Mouse (Mus musculus): ENCODE data around the gene Cryba4. TPM values are rescaled to one million over a fixed set of nuclear protein-coding genes. Genes with fewer than 3 reads are reported as not detected.

Gene Cryba4
- total RNA-seq, 1 experiment from 2014 or later = not detected

DNA sequence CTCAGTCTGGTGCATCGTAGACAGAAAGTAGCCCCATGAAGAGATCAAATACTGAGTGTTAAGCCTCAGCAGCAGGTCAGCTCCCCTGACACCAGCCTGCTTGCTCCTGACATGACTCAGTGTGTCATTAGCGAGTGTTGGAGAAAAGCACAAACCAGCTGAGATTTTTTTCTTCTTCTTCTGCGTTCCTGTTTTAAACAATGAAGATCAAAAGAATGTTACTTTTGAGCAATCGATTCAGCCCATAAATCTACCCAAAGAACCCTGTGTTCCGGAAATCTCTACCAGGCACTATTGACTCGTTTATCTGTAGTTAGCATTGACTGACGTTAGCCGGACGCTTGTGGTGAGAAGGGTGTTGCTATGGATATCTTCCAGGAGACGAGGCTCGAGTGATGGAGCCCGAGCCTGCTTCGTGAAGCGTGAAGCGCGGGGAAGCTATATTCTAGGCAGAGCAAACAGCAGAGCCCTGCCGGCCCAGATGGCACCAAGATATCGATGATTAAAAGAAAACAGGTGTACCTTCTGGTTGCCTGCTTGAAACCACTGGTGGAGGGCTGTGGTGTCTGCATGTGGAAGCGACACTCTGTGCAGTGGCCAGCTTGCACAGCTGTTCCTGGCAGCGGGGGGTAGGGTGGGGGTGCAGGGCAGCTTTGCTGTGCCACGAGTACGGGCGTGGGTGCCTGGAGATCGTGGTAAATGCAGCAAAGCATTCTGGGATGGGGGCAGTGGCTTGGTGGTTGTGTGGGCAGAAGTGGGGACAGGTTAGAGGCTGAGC lies 18.6 kb upstream of the Cryba4 start:
- peak; percentile 27 for ATAC-seq (replicated peaks; ENCODE audit: low read depth, poor library complexity, severe bottlenecking)

DNA sequence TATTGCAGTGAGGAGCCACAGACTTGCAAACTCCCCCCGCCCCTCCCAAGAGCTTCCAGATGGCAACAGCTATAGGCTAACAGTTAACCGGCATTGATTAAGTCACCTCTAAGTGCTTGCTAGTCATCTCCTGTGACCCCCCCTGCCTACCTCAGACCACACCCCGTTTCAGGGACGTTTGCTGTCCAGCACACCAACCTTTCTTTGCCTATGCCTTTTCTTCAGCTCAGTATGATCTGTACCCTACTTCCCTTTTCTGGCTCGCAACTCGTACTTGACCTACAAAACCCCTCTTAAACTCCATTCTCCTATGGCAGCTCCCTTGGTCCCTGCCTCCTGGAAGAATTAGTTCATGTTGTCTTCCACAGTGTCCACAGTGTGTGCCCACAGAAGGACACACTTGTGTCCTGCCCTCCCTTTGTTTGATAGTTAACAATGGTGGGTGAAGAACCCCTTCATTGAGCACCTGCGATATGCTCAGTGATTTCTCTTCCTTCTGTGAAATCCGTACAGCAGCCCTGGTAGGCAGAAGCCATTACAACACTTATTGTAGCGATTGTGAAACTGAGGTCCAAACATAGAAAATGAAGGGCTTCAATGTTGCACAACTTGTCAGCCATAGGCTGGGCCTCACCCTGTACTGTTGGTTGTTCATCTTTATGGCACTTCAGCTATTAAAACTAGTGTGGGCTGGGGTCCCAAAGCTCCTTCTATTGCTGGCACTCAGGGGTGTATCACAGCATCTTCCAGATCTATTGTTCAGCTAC lies 13.9 kb upstream of the Cryba4 start:
- peak; percentile 48 for ATAC-seq (replicated peaks; ENCODE audit: low read depth, poor library complexity, severe bottlenecking)

DNA sequence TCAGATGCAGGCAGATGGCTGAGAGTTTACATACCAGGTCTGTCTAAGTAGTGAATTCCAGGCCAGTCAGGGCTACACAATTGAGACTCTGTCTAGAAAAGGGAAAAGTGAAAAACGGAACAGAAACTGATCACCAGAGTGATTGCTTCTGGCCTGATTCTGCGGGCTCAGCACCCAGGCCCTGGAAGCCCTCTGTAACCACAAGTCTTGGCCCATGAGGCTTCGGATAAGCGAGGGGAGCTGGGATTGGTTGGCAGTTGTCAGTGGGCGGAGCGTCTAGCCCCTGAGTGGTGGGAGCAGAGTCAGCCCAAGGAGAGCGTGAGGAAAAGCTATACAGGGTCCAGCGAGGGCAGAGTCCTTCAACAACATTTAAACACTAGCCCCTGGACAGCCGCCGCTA lies 13.2 kb upstream of the Cryba4 start:
- peak; percentile 88 for ATAC-seq (replicated peaks; ENCODE audit: low read depth, poor library complexity, severe bottlenecking)

DNA sequence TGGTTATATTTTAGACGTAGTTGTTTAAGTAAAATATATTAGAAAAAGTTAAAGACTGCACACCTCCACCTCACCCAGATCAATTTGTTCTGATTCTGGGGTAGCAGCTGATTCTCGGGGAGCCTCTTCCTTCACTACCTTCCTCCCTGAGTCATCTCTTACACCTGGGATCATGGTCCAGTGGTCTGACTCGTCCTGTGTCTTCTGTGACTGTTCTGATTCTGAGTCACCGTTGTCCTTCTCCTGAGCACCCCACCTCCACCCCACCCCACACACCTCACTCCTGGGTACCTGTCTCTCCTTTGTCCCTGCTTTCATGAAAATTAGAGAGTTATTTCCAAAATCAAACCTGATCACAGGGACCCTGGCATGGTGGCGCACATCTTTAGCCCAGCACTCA lies 12.8 kb upstream of the Cryba4 start:
- ATAC-seq (replicated peaks; ENCODE audit: low read depth, poor library complexity, severe bottlenecking) = no peak

DNA sequence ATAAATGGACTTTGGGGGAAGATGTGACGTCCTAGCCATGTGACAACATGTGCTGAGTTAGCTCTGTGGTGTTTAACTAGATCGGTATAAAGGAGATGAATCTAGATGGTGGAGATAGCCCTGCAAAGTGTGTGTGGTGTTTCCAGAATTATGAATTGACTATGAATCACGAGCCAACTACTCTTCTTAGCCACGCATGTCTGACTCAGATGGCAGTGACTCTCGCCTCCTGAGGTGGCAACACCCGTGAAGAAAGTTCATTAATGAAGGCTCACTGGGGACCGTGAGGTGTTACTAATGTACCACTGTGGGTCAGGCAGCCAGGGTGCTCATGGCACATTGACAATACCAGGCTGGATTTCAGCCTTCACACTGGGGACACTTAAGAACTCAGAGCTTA lies 11.8 kb upstream of the Cryba4 start:
- ATAC-seq (replicated peaks; ENCODE audit: low read depth, poor library complexity, severe bottlenecking) = no peak

DNA sequence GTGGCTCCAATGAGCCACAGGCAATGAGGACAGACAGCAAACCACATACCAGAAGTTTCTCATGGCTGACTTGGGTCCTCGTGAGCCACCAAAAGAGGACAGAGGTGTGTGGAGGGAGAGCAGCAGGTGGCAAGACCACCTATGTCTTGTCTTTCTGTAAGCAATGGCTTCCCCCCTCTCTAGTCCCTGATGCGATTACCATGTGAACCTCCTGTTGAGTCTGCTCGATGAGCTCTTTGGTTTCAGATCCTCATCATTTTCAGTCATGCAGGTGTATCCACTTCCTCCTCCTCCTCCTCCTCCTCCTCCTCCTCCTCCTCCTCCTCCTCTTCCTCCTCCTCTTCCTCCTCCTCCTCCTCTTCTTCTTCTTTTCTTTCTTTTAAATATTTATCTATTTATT lies 8.5 kb upstream of the Cryba4 start:
- no peak for ATAC-seq (replicated peaks; ENCODE audit: low read depth, poor library complexity, severe bottlenecking)

DNA sequence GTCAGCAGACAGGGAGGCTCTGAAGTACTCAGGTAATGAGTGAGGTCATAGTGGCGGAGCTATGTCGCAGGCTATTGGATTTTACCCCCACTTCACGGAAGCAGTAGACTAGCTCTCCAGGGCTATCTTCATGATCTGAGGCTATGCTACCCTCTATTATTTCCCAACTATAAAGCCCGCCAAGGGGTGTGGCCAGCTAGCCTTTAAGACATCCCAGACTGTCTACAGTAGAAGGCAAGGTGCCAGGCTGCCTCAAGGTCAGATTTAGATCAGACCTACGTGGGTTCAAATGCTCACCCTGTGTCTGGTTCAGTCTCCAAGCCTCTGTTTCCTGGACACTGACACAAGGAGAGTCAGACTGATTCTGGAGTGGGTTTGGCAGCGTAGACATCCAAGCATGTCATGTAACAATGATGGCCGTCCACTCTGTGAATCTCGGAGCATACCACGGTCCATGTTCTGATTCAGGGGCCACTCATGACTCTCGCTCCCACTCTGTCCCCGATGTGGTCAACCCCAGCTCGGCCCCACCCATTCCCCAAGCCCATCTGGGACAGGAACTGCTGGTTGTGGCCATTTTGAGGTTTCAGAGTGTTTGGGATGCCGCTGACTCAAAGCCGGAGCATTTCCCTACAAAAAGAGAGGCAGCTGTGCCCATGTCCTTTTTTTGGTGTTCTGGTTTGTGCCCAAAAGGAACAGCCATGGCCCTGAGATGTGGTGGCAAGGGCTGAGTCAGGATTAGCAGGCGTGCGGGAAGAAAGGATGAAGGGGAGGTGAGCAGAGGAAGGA lies 7.7 kb upstream of the Cryba4 start:
- ATAC-seq (replicated peaks; ENCODE audit: low read depth, poor library complexity, severe bottlenecking) = peak; percentile 42

DNA sequence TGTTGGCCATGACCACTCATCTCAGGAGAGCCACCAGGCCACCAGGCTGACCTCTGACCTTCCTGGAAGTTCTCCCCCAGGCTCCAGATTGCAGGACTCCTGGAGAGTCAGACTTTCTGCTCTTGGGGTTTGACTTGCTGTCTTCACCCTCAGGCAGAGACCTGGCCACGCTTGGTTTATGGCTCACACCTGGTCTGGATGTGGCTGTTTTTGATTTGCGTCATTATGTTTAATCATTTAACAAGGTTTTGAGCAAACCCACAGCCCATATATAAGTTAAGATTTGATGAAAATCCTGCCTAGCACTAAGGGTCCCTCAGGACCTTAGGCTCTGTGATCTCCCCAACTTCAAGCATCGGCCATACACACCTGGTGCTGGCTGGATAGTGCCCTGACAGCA lies 5.6 kb upstream of the Cryba4 start:
- no peak for ATAC-seq (replicated peaks; ENCODE audit: low read depth, poor library complexity, severe bottlenecking)

DNA sequence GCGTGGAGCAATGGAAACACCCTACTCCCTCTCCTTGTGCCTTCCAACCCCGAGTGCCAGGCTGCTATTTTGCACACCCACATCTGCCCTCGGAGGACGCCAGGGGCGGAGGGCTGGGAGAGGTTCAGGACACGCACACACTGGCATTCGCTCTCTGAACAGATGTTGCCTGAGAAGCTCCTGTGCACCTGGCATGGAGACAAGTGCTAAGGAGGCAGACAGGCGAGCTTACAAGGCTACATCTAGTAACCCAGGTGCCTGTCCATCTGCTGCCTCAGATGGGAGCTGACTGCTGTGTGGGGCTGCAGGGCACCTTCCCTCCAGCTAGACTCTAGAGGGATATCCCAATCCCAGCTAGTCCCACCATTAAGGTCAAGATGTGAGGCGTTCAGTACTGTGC lies 4.1 kb upstream of the Cryba4 start:
- no peak for ATAC-seq (replicated peaks; ENCODE audit: low read depth, poor library complexity, severe bottlenecking)

DNA sequence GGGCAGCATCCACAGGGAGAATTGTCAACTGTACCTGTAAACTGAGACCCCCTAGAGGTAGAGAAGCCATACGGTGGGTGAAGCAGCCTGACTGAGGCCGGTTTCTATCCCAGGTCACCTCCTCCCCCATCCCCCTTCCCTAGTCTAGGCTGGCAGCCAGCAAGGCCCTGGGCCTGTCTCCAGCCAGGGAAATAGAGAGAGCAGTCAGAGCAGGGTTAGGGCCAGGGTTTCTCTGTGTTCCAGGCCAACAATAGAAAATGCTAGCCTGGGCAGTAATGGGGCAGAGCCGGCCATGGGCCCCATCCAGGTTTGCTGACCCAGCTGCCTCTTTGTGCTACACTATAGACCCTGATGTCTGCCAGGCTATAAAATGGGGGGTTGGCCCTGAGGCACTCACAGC lies 3.1 kb upstream of the Cryba4 start, which contains the start of gene Crybb1:
TSS of gene Crybb1 (plus strand) at position 390 of the 400 bp plus-strand sequence.
- ATAC-seq (replicated peaks; ENCODE audit: low read depth, poor library complexity, severe bottlenecking) = no peak

DNA sequence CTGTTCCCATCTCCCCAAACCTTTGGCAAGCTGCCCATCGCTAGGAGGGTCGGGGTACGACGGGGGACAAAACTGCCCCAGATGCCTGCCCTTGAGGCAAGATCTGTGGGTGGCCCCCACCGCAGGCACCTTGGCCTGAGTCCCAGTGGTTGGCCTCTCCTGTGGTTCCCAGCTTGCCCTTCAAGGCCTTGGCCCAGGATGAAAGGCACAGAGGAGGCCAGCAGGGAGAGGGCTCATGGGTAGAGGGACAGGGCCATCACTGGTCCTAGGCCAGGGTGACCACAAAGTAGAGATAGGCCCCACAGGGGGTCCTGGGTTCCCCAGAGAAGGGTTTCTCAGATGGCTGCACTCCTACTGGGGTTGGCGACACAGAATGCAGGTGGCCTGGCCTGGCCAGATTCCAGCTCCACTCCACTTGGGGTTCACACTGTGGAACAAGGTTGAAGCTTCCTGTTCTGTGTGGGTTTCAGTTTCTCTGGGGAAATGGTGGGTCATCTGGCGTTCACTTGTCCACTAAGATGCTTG lies 2.0 kb upstream of the Cryba4 start:
- peak; percentile 56 for ATAC-seq (replicated peaks; ENCODE audit: low read depth, poor library complexity, severe bottlenecking)

DNA sequence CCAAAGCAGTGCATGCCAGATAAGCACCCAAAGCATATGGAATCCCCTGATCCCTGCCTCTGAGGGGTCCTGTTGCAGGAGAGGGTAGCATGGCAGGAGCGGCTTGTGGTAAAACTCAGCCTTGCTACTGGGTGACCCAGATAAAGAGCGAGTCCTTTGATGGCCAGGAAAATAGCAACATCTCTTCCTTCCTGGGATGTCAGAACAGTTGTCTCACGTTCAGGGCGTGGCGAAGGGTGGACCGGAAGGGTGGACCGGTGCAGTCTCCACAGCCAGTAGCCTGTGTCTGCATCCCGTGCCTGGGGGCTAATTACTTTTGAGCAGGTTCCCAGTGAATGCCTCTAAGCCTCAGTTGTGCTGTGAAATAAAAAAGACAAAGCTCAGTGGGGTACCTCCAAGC lies 851 bp upstream of the Cryba4 start:
- ATAC-seq (replicated peaks; ENCODE audit: low read depth, poor library complexity, severe bottlenecking) = peak; percentile 66

DNA sequence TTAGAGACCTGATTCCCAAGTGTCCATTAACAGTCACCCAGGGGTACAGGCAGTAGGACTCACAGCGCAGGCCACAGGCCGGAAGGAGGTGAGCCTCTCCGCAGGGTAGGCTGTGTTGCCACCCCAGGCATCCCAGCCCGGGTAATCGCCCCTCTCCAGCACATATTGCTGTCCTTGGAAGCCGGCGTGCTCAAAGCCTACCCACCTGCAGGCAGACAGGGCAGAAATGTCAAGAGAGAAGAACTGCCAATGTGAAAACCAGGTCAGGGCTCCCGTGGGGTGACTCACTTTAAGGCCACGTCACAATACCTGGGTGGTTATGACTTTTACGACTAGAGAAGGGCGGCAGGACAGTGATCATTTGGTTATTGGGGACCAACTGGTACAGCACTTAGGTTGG lies 3.2 kb downstream of the Cryba4 start:
- no peak for ATAC-seq (replicated peaks; ENCODE audit: low read depth, poor library complexity, severe bottlenecking)

DNA sequence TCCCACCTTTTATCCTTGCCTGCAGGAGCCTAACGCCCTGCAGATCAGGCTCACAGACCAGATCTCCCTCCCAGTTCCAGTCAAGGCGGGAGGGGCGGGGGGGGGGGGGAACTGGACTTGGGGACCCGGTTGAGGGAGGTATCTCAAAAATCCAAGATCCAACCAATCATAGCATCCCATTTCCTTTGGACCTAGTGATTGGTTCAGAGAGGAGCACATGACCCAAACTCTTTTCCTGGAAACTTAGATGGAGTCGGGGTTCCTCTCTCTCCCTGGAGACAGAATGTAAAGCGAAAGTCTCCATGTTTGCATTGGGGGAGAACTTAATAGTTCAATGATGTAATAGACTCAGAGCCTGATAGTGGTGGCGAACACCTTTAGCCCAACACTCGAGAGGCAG lies 4.9 kb downstream of the Cryba4 start:
- ATAC-seq (replicated peaks; ENCODE audit: low read depth, poor library complexity, severe bottlenecking) = no peak

DNA sequence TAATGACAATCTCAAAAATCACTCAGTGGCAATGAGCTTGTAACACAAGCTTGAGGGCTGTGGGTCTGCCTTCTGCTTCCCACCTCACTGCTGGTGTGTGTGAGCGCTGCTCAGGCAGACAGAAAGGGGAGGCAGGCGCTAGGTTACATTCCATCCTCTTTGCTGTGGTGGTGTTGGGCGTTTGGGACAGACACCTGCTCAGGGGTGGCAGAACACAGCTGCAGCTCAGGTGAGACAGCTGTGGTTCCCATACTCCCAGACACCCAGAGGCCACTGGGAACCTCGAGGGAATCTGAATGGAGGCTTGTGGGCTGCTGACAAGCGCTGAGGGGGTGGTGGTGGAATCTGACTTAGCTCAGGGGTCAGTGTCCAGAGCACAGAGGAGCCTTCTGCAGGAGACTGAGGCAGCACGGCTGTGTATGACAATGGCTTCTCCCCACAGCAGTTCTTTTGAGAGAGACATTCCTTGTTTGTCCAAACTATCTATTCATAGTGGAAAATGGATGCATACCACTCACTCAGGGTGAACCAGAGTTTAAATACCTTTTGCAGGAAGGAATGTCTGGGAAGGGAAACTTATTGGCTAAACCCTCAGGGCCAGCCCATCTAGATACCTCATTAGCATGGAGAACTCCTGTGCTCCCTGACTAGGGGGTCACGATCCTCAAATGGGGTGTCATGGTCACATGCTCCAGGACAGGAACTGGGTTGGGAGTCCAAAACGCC lies 7.3 kb downstream of the Cryba4 start:
- ATAC-seq (replicated peaks; ENCODE audit: low read depth, poor library complexity, severe bottlenecking) = no peak

DNA sequence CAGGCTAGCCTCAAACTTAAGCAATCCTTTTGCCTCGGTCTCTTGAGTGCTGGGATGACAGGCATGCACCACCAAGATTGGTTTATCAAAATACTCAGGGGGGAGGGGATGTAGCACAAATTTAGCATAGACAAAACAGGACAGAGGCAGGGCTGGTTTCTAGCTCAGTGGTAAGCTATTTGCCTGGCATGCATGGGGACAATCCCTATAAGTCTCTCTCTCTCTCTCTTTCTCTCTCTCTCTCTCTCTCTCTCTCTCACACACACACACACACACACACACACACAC lies 8.1 kb downstream of the Cryba4 start:
- no peak for ATAC-seq (replicated peaks; ENCODE audit: low read depth, poor library complexity, severe bottlenecking)

DNA sequence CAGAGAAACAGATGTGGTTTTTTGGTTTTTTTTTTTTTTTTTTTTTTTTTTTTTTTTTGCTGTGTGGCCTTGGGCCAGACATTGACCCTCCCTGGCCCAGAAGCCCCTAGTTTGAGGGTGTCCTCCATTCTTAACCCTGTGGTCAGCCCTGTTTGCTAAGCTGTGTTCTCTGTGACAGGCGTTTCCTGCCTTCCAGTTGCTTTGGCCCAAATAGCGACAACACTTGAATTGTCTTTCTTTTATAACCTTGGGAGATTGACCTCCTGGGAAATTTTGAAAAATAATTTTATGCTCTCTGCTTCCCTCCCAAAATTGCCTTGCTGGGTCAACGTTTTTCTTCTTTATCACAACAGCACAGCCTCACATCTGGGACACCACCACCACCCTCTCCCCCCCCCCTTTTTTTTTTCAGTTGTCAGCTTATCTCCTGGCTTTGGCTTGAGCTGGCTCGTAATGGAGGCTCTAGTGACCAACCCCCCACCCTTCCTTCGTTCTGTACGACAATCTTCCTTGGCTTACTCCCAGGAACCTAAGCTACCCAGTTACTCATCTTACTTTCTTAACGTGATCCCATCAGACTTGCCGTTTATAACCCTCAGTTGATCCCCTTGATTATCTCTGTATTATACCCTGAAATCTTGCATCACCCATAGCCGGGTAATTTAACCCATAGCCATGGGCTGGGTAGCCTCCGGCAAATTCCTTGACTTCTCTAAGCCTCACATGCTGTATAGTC lies 8.6 kb downstream of the Cryba4 start:
- no peak for ATAC-seq (replicated peaks; ENCODE audit: low read depth, poor library complexity, severe bottlenecking)

DNA sequence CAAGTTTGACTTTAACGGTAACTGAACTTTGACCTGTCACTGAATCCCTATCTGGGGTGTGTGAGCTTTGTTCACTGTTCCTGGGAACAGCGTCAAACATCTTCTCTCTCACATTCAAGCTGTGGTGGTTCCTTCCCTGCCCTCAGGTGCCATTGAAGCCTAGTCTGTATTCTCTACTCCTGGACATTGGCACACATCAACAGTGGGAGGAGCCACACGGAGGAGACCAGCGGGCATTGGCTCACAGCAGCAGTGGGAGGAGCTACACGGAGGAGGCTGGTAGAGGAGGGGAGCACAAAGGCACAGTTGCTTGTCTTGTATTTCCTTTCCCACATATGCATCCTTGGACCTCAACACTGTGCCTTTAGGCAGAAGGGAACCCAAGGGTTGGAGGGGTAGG lies 9.3 kb downstream of the Cryba4 start:
- ATAC-seq (replicated peaks; ENCODE audit: low read depth, poor library complexity, severe bottlenecking) = no peak

DNA sequence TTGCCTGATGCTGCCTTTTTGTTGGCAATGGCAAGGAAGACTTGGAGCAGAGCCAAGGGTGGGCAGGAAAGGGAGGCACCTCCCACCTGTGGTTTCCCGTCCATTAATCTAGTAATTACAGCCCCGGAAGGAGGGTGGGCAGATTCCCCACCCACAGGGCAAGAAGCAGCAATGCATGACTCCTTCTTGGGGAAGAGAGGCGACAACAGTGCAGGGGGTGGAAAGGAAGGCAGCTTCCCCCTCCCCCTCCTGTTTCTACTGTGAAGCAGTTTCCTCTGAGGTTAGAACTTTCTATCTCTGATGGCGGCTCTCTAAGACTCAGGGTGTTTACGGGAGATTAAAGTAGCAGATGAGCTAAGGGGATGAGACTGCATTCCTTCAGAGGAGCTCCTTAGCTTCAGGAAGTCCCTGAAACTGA lies 9.9 kb downstream of the Cryba4 start:
- ATAC-seq (replicated peaks; ENCODE audit: low read depth, poor library complexity, severe bottlenecking) = peak; percentile 88
